8 mouse cellular contexts compared by ENCODE assay signal in the genomic region with DNA sequence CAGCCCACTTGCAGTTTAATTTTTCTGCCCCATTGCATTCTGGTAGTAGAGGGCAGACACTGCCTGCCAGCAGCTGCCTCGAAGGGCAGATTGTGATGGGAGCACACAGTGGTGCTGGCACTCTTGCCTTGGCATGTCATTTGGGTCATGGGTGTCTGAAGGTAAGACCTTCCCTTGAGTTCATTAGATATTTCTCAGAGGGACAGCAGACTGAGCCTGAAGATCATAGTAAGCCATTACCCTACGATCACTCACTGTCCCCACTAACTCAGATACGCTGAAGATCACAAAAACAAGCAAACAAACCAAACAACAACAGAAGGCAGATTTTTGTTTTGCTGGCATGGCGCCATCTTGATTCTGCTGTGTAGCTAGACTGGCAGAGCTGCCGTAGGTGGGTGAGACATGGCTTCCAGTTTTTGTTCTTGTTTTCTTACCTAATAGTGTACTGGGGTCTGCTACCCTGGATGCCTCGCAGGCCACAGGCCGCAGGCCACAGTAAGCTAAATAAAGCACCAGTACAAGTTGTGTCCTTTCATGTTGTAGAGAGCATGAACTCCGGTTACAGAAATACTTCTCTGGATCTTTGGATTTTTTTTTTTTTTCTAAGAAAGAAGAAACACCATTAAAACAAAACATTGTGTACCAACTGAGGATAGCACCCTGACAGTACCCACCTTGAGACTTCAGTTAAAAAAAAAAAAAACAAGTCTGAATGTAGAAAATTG.
DNase-seq lines count a peak whose midpoint lies in the region; ATAC-seq and TF ChIP-seq lines count a peak whose summit lies in the region.

No protein-coding gene starts in this region.

- ATAC-seq in liver, embryonic 11.5 days (replicated peaks; ENCODE audit: low FRiP score), result no peak
- peak; percentile 37 for ATAC-seq in forebrain, embryonic 16.5 days
- ATAC-seq in erythroblast, adult 5-6 weeks (replicated peaks; ENCODE audit: low FRiP score, poor library complexity, severe bottlenecking), result no peak

- H3K4me2 ChIP-seq in liver, embryonic 11.5 days, result peak overlapping the region; percentile 10; the same call in 1 of the 2 replicates
- no peak overlapping the region for H3K4me2 ChIP-seq in forebrain, embryonic 16.5 days (ENCODE audit: low read length)
- H3K4me2 ChIP-seq in myocyte (ENCODE audit: low read depth), result no peak overlapping the region

- H3K4me3 ChIP-seq in liver, embryonic 11.5 days (ENCODE audit: low read depth, low read length), result no peak overlapping the region
- no peak overlapping the region for H3K4me3 ChIP-seq in brown adipose tissue, adult 24 weeks (ENCODE audit: insufficient read depth, low read depth, low read length)
- no peak overlapping the region for H3K4me3 ChIP-seq in forebrain, embryonic 16.5 days (replicated peaks; ENCODE audit: low read length)
- H3K4me3 ChIP-seq in myocyte, result no peak overlapping the region

- H3K9me3 ChIP-seq in liver, embryonic 11.5 days (ENCODE audit: control insufficient read depth, low read length), result no peaks in the 10 kb centered on the region
- no peaks in the 10 kb centered on the region for H3K9me3 ChIP-seq in forebrain, embryonic 16.5 days (ENCODE audit: control insufficient read depth, low read length)

- DNase-seq in liver, embryonic 11.5 days (ENCODE audit: low spot score), result no peak
- no peak for DNase-seq in liver
- peak; percentile 30 to 52 for DNase-seq in kidney, postnatal 4 days
- no peak for DNase-seq in retina, embryonic 14.5 days (ENCODE audit: low spot score)

- H3K79me2 ChIP-seq in myocyte (ENCODE audit: control insufficient read depth, insufficient read depth), result no peaks in the 10 kb centered on the region

- peaks cover 38% of the 10 kb centered on the region for H3K4me1 ChIP-seq in liver, embryonic 11.5 days (replicated peaks; ENCODE audit: control insufficient read depth, insufficient read depth, low read length)
- H3K4me1 ChIP-seq in brown adipose tissue, adult 24 weeks (ENCODE audit: control insufficient read depth, insufficient read depth, insufficient read length, low read length), result peaks cover 4% of the 10 kb centered on the region; the same call in 1 of the 2 replicates
- peaks cover 27% of the 10 kb centered on the region for H3K4me1 ChIP-seq in forebrain, embryonic 16.5 days (replicated peaks; ENCODE audit: control insufficient read depth, insufficient read depth, low read length)

- H3K27ac ChIP-seq in liver, embryonic 11.5 days (ENCODE audit: low read depth, low read length), result peak overlapping the region; percentile 92
- H3K27ac ChIP-seq in brown adipose tissue, adult 24 weeks (replicated peaks; ENCODE audit: low read depth, low read length), result peak overlapping the region; percentile 26
- peak overlapping the region; percentile 62 for H3K27ac ChIP-seq in forebrain, embryonic 16.5 days (ENCODE audit: low read length)

- WGBS in liver, embryonic 11.5 days, result 82% methylated on average over 8 of the region's 8 CpGs
- WGBS in forebrain, embryonic 16.5 days, result 63% methylated on average over 8 of the region's 8 CpGs

- no peaks in the 10 kb centered on the region for H3K36me3 ChIP-seq in liver, embryonic 11.5 days (ENCODE audit: control insufficient read depth, insufficient read depth, low read length)
- no peaks in the 10 kb centered on the region for H3K36me3 ChIP-seq in forebrain, embryonic 16.5 days (ENCODE audit: control insufficient read depth, insufficient read depth)
- no peaks in the 10 kb centered on the region for H3K36me3 ChIP-seq in myocyte (ENCODE audit: control insufficient read depth, insufficient read depth)

- no peak overlapping the region for H3K9ac ChIP-seq in liver, embryonic 11.5 days (ENCODE audit: low read depth, low read length)
- no peak overlapping the region for H3K9ac ChIP-seq in forebrain, embryonic 16.5 days (replicated peaks; ENCODE audit: low read depth, low read length)

- no peak overlapping the region for H3ac ChIP-seq in myocyte (ENCODE audit: control insufficient read depth, insufficient read length)

- no peaks in the 10 kb centered on the region for H3K27me3 ChIP-seq in liver, embryonic 11.5 days (replicated peaks; ENCODE audit: control insufficient read depth, insufficient read depth, low read length)
- no peaks in the 10 kb centered on the region for H3K27me3 ChIP-seq in forebrain, embryonic 16.5 days (replicated peaks; ENCODE audit: control insufficient read depth, insufficient read depth, low read length)
- no peaks in the 10 kb centered on the region for H3K27me3 ChIP-seq in myocyte (ENCODE audit: control insufficient read depth, insufficient read depth, insufficient read length)

- TF ChIP-seq POLR2A in myocyte (IDR thresholded peaks at IDR 0.05; ENCODE audit: insufficient read length, low read depth), result no peak

TF ChIP-seq in myocyte, 11 proteins besides CTCF, POLR2A, EP300 and RAD21:
- no peak for TF ChIP-seq REST (IDR thresholded peaks at IDR 0.05; ENCODE audit: insufficient read depth, insufficient read length)
- TF ChIP-seq E2F4 (IDR thresholded peaks at IDR 0.05; ENCODE audit: insufficient read depth), result no peak
- no peak for TF ChIP-seq TCF12 (IDR thresholded peaks at IDR 0.05; ENCODE audit: insufficient read depth, poor library complexity, severe bottlenecking)
- TF ChIP-seq MYOD1 (IDR thresholded peaks at IDR 0.05; ENCODE audit: control insufficient read depth in 1 of 3, insufficient read length in 2 of 3, low read depth in 2 of 3), result peak in 2 of 3 experiments; percentile 1
- no peak for TF ChIP-seq USF1 (IDR thresholded peaks at IDR 0.05; ENCODE audit: low read depth)
- no peak for TF ChIP-seq TCF3 (IDR thresholded peaks at IDR 0.05; ENCODE audit: insufficient read length, low read depth)
- no peak for TF ChIP-seq MAX (IDR thresholded peaks at IDR 0.05; ENCODE audit: low read depth)
- no peak for TF ChIP-seq CEBPB (IDR thresholded peaks at IDR 0.05; ENCODE audit: insufficient read depth, poor library complexity, severe bottlenecking)
- peak in 1 of 3 experiments; percentile 15 for TF ChIP-seq MYOG (IDR thresholded peaks at IDR 0.05; ENCODE audit: control insufficient read depth in 1 of 3, insufficient read depth in 1 of 3, insufficient read length in 2 of 3, low read depth in 2 of 3)
- TF ChIP-seq POLR2AphosphoS2 (IDR thresholded peaks at IDR 0.05; ENCODE audit: insufficient read length, low read depth), result no peak
- TF ChIP-seq SRF (IDR thresholded peaks at IDR 0.05; ENCODE audit: control insufficient read depth, insufficient read length, low read depth), result no peak

Comparison
In these comparisons a context has a peak if more than half of its experiments do, and no peak if none do; other contexts are left out.
1. DNase-seq: peak in kidney, postnatal 4 days (2 of 2); none in liver, embryonic 11.5 days (single experiment), liver (single experiment) and retina, embryonic 14.5 days (single experiment).
2. H3K27ac ChIP-seq: peak in every context shown above with its lines; median percentile 92 in liver, embryonic 11.5 days; 62 in forebrain, embryonic 16.5 days; 26 in brown adipose tissue, adult 24 weeks.